Mouse (Mus musculus): ENCODE data around the gene Olfr360.
"Not testable (repeated sequence)": the region's sequence is repeated elsewhere in the genome, so short reads cannot be mapped to it uniquely, and the experiment has no call there.

The Olfr360 gene

DNA sequence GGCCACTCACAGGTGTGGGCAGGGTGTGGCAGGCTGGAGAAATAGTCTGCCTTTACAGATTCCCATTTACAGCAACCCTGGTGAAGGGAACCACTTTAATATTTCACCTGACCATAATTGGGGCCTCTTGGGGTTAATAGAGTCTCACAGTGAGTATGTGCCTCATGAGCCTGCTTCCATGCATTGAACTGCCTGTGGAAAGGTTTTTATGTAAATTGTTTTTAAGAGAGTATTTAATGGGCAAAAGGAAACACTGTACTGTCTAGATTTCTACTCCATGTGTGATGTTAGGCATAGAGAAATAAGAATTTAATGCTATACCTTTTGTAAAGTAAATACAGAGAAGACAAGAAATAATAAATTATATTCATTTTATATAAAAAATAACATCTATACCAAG, at the start of gene Olfr360:
Gene Olfr360, plus strand, starts transcription at position 301 of the 400 bp plus-strand sequence.
- no peak for DNase-seq

DNA sequence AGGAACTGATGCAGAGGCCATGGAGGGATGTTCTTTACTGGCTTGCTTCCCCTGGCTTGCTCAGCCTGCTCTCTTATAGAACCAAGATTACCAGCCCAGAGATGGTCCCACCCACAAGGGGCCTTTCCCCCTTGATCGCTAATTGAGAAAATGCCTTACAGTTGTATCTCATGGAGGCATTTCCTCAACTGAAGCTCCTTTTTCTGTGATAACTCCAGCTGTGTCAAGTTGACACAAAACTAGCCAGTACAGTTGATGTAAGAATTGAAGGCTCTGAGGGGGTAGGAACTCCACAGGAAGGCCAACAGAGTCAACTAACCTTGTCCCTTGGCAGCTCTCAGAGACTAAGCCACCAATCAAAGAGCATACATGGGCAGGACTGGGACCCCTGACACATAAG, 23.6 kb downstream of the Olfr360 start, which contains the start of gene Olfr361:
Gene Olfr361, minus strand, starts transcription at position 101 of the 400 bp plus-strand sequence.
- not testable (repeated sequence) for DNase-seq

DNA sequence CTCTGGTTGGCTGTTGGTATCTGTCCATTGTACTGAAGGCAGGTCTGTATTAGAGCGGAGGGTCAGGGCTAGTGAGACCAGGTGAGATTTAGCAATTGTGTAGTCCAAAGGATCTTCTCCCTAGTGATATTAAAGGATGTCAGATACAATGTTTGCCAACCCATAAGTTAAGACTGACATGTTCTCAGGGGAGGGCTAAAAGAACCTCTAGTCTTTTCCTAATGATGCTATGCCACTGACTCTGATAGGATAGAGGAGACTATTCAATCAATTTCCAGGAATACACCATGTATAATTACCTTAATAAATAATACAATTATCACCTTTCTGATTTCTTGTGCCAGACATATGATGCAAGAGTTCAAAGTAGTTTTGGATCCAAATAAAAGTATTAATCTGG, 52.3 kb downstream of the Olfr360 start, which contains the start of gene Olfr362:
Gene Olfr362, minus strand, starts transcription at position 101 of the 400 bp plus-strand sequence.
- no peak for DNase-seq

All from thymus, postnatal 14 days (tissue).